Mouse (Mus musculus) heart, postnatal 0 days (tissue): ENCODE measurements around the gene Sell. TPM values are rescaled to one million over a fixed set of nuclear protein-coding genes. Genes with fewer than 3 reads are reported as not detected.

Experiments
- ATAC-seq: fragments of 200-750 bp; cut with Nextera tagmentation; 2 replicates; pipeline ENCODE4 v1.8.0; 2017; ENCODE audit warnings: low read depth, moderate number of reproducible peaks, moderate library complexity; ENCODE audit not compliant: insufficient read depth
- DNase-seq: peaks from one replicate; pipeline ENCODE4 v3.0.0-alpha.2; 2016; ENCODE audit warnings: low spot score
- H3K27ac ChIP-seq: fragments of 300-500 bp; sonication (generic); 2 replicates; pipeline ENCODE4 v1.5.1; 2014; ENCODE audit warnings: low read depth, mild to moderate bottlenecking
- H3K27me3 ChIP-seq: fragments of 300-500 bp; sonication (generic); 2 replicates; pipeline ENCODE4 v1.6.1; 2014; ENCODE audit warnings: low read length, mixed read lengths; ENCODE audit not compliant: control insufficient read depth, insufficient read depth
- H3K36me3 ChIP-seq: fragments of 300-500 bp; sonication (generic); replicated peaks from 2 replicates; pipeline ENCODE4 v1.6.1; 2014; ENCODE audit warnings: low read length, mixed read lengths; ENCODE audit not compliant: control insufficient read depth, insufficient read depth
- H3K4me1 ChIP-seq: fragments of 300-500 bp; sonication (generic); 2 replicates; pipeline ENCODE4 v1.6.1; 2014; ENCODE audit warnings: antibody characterized with exemption; ENCODE audit not compliant: control insufficient read depth, insufficient read depth
- H3K4me2 ChIP-seq: fragments of 300-500 bp; sonication (generic); 2 replicates; pipeline ENCODE4 v1.6.1; 2014; ENCODE audit warnings: low read depth, mild to moderate bottlenecking, low read length, moderate library complexity
- H3K4me3 ChIP-seq: fragments of 300-500 bp; sonication (generic); 2 replicates; pipeline ENCODE4 v1.5.1; 2014; ENCODE audit warnings: low read depth, low read length
- H3K9ac ChIP-seq: fragments of 300-500 bp; sonication (generic); replicated peaks from 2 replicates; pipeline ENCODE4 v1.6.1; 2014; ENCODE audit warnings: low read depth, low read length, mixed read lengths
- H3K9me3 ChIP-seq: fragments of 300-500 bp; sonication (generic); replicated peaks from 2 replicates; pipeline ENCODE4 v1.6.1; 2016; ENCODE audit warnings: low read length; ENCODE audit not compliant: control insufficient read depth
- CTCF ChIP-seq: IDR thresholded peaks from 2 replicates; pipeline ENCODE4 v1.5.1; 2016; ENCODE audit warnings: antibody characterized with exemption, control low read depth, low read depth
- EP300 ChIP-seq: IDR thresholded peaks from 2 replicates; pipeline ENCODE4 v1.6.1; 2016; ENCODE audit warnings: antibody characterized with exemption, low read depth
- WGBS: fragments of 180-500 bp; shearing (Covaris S2); extraction: QIAGEN DNeasy Blood & Tissue Kit; methylation state at CpG from one replicate; pipeline ENCODE4 v1.1.7; 2014; 5-methylcytosine and 5-hydroxymethylcytosine counted together
- polyA plus RNA-seq: library from polyadenylated mRNA; unstranded; fragments of >200 nt; fragmentation: Nextera tagmentation; extraction: Ambion mirVana; gene quantifications from 2 replicates; pipeline ENCODE4 v1.2.1, GENCODE M21; 2015
- total RNA-seq: library from RNA; depleted of rRNA; stranded (reverse); fragments of >200 nt; gene quantifications from 2 replicates; pipeline ENCODE4 v1.2.3, GENCODE M21; 2014; ENCODE audit warnings: low replicate concordance

Sell gene
- total and polyA plus RNA-seq, 2 experiments from 2014 or later = 0.44 to 0.50 TPM

DNA sequence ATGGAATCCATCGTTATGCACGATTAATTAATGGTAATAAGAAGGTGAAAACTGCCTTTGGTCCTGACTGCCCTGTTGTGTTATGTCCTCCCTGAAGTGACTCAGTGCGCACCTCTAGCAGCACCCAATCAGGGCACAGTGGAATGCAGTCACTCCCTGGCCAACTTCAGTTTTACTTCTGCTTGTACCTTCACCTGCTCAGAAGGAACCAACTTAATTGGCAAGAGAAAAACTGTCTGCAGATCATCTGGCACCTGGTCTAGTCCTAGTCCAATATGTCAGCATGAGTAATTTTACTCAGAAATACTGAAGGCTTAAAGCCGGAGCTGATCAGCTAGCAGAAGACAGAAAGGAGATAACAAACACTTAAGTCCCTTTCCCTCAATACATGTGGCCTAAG, 8.7 kb downstream of the Sell start:
- Histone ChIP-seq H3K9ac (no peak overlapping the region), H3K4me2 (no peak overlapping the region), H3K27ac (no peak overlapping the region), H3K4me3 (no peak overlapping the region), H3K9me3 (no peaks in the 10 kb centered on the region), H3K36me3 (no peaks in the 10 kb centered on the region), H3K27me3 (no peaks in the 10 kb centered on the region), H3K4me1 (no peaks in the 10 kb centered on the region)
- ATAC-seq (no peak), DNase-seq (no peak)
- no peak for TF ChIP-seq CTCF
- no peak for TF ChIP-seq EP300
- 79% methylated on average over 4 of the region's 4 CpGs for WGBS

DNA sequence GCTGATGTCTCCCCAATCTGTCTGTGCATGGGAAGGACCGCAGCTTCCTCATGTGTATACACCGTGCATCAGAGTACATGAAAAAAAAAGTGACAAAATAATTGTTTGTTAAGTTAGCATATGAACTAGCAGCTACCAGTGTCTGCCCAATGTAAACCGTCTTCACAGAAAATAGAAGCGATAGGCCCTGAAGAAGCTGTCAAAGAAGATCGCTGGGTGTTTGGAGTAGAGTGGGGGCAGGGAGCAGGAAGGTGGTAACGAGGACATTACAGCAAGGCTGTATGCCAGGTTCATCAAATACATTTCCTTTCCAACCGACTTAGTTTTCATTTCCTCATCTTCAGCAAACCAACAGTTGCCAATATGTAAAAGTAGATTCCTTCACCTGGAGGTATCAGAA, 9.3 kb downstream of the Sell start:
- Histone ChIP-seq H3K4me2 (no peak overlapping the region), H3K27me3 (no peaks in the 10 kb centered on the region), H3K9ac (no peak overlapping the region), H3K9me3 (no peaks in the 10 kb centered on the region), H3K4me3 (no peak overlapping the region), H3K36me3 (no peaks in the 10 kb centered on the region), H3K27ac (no peak overlapping the region; the same call in 1 of the 2 replicates), H3K4me1 (no peaks in the 10 kb centered on the region)
- 76% methylated on average over 7 of the region's 7 CpGs for WGBS
- ATAC-seq (no peak), DNase-seq (no peak)
- TF ChIP-seq EP300 (no peak), CTCF (no peak)

DNA sequence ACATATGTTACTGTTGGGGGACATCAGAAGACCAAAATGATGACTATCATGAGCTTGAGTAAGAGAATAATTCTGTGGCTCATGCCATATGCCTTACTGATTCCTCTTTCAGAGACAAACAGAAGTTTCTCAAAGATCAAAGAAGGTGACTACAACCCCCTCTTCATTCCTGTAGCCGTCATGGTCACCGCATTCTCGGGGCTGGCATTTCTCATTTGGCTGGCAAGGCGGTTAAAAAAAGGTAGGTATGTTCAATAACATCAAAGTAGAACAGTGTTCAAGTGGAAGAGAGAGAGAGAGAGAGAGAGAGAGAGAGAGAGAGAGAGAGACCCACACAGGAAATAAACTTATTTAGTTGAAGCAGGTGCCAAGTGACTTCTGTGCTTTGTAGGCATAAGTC, 10.2 kb downstream of the Sell start:
- DNase-seq (no peak), ATAC-seq (no peak)
- no peak for TF ChIP-seq CTCF
- TF ChIP-seq EP300 = no peak
- 82% methylated on average over 4 of the region's 4 CpGs for WGBS
- Histone ChIP-seq H3K9me3 (no peaks in the 10 kb centered on the region), H3K27me3 (no peaks in the 10 kb centered on the region), H3K27ac (peak overlapping the region; percentile 34; the same call in 1 of the 2 replicates), H3K4me3 (no peak overlapping the region), H3K4me2 (no peak overlapping the region), H3K36me3 (no peaks in the 10 kb centered on the region), H3K4me1 (no peaks in the 10 kb centered on the region), H3K9ac (no peak overlapping the region)

DNA sequence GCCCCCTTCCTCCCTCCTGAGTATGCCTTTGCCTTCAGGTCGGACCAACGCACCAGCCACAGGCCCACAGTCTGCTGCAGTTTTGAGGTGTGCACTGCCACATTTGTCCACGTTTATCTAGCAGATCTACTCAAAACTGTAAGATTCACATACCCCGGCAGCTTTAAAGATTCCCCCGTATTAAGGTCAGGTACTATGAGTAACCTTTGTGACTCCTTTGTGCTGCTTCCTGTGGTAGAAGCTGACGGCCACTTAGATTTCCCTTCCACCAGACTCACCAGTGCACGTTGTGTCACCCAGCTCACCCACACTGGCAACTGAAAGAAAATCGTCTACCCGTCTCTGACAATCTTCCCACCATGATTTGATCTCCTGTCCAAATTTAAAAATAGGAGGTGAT, 11.3 kb downstream of the Sell start:
- TF ChIP-seq EP300 = no peak
- DNase-seq (no peak), ATAC-seq (no peak)
- Histone ChIP-seq H3K9ac (no peak overlapping the region), H3K9me3 (no peaks in the 10 kb centered on the region), H3K4me2 (no peak overlapping the region), H3K36me3 (no peaks in the 10 kb centered on the region), H3K27ac (no peak overlapping the region), H3K27me3 (no peaks in the 10 kb centered on the region), H3K4me3 (no peak overlapping the region), H3K4me1 (no peaks in the 10 kb centered on the region)
- WGBS = 79% methylated on average over 9 of the region's 9 CpGs

GRCm38 (mm10) chr1:164073803-164074202, 12.0 kb downstream of the Sell start:
- no peak overlapping the region for H3K27ac ChIP-seq
- no peaks in the 10 kb centered on the region for H3K4me1 ChIP-seq
- WGBS = 60% methylated on average over 7 of the region's 7 CpGs
- H3K4me2 ChIP-seq = no peak overlapping the region
- TF ChIP-seq CTCF (no peak), EP300 (no peak)
- DNase-seq = no peak
- ATAC-seq = no peak
- H3K27me3 ChIP-seq = no peaks in the 10 kb centered on the region
- no peaks in the 10 kb centered on the region for H3K36me3 ChIP-seq
- no peak overlapping the region for H3K4me3 ChIP-seq
- no peaks in the 10 kb centered on the region for H3K9me3 ChIP-seq
- H3K9ac ChIP-seq = no peak overlapping the region

- no peak overlapping the region for H3K4me3 ChIP-seq
- no peak for TF ChIP-seq CTCF
- TF ChIP-seq EP300 = no peak
- H3K27ac ChIP-seq = no peak overlapping the region
- H3K27me3 ChIP-seq = no peaks in the 10 kb centered on the region
- 77% methylated on average over 2 of the region's 2 CpGs for whole genome bisulfite sequencing
- no peaks in the 10 kb centered on the region for H3K9me3 ChIP-seq
- H3K4me1 ChIP-seq = no peaks in the 10 kb centered on the region
- no peak for DNase-seq
- no peak overlapping the region for H3K9ac ChIP-seq
- H3K36me3 ChIP-seq = no peaks in the 10 kb centered on the region
- ATAC-seq = no peak
- H3K4me2 ChIP-seq = no peak overlapping the region
Observed at GRCm38 (mm10) chr1:164074606-164075140, 12.9 kb downstream of the Sell start.
